23 mouse cellular contexts compared by ENCODE assay signal in the genomic region with DNA sequence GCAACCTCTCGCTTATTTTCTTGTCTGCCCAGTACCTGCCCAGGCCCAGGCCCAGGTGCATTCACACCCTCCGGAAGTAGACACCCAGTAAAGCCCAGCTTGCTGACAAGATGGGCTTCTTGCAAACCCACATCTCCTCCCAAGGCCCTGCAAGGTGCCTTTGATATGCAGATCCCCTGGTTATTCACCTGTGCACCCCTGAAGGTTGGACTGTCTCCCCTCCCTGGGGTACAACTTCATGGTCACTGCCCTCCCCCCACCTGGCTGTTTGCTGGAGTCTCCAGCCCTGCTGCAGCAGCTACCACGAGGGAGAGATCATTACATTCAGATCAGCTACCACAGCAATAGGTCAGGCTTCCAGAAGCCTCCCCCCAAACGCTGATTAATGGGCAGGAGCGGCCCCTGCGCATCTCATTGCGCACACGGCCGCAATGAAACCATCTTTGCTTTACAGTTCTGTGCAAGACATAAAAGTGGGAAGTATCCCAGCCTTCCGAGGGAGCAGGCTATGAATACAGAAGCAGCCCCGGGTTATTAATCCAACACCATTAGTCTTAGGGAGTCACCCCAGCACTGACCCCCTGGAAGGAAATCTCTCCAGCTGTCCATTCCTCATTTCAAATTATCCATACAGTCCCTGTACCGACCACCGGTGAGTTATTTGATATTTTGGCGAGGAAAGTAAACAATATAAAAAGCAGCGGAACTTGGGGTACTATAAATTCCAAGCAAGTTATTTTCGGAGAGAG.
A peak's percentile ranks its signal among the peaks of the same experiment; 100 is the strongest.
DNase-seq lines count a peak whose midpoint lies in the region; ATAC-seq lines count a peak whose summit lies in the region.
"Had no signal": no experiment of that assay in that cellular context is flagged by ENCODE, and none has a peak within 500 bp of the region (broad histone marks: within the 10 kb centered on the region; RNA-seq: fewer than 3 reads in every experiment).

No protein-coding gene starts in this region.

- peaks cover 39% of the 10 kb centered on the region for H3K4me1 ChIP-seq in kidney, embryonic 15.5 days
- H3K4me1 ChIP-seq in hindbrain, embryonic 12.5 days: peaks cover 23% of the 10 kb centered on the region
- H3K4me1 ChIP-seq in midbrain, embryonic 11.5 days (ENCODE audit: control insufficient read depth, insufficient read depth, low read length): peaks cover 2% of the 10 kb centered on the region; the same call in 1 of the 2 replicates
- peaks cover 36% of the 10 kb centered on the region for H3K4me1 ChIP-seq in neural tube, embryonic 13.5 days (replicated peaks)
- H3K4me1 ChIP-seq: stomach, embryonic 15.5 days had no signal

- no peak overlapping the region; the same call in 1 of the 2 replicates for H3K4me2 ChIP-seq in kidney, embryonic 15.5 days
- H3K4me2 ChIP-seq in hindbrain, embryonic 12.5 days (replicated peaks): no peak overlapping the region
- no peak overlapping the region for H3K4me2 ChIP-seq in midbrain, embryonic 11.5 days
- H3K4me2 ChIP-seq in neural tube, embryonic 13.5 days: no peak overlapping the region
- H3K4me2 ChIP-seq: embryonic facial prominence, embryonic 12.5 days; liver, embryonic 11.5 days; lung, embryonic 14.5 days; stomach, embryonic 15.5 days had no signal

- no peaks in the 10 kb centered on the region for H3K9me3 ChIP-seq in kidney, embryonic 15.5 days (replicated peaks)
- H3K9me3 ChIP-seq in hindbrain, embryonic 12.5 days (replicated peaks): no peaks in the 10 kb centered on the region
- no peaks in the 10 kb centered on the region for H3K9me3 ChIP-seq in midbrain, embryonic 11.5 days (ENCODE audit: control insufficient read depth, low read length)
- no peaks in the 10 kb centered on the region for H3K9me3 ChIP-seq in neural tube, embryonic 13.5 days
- H3K9me3 ChIP-seq: embryonic facial prominence, embryonic 12.5 days; stomach, embryonic 15.5 days had no signal

- ATAC-seq in kidney, embryonic 15.5 days (replicated peaks; ENCODE audit: low FRiP score): 0 out of 2 replicates have a peak, but pooled peaks have one; percentile 52
- peak; percentile 54; the same call in 1 of the 2 replicates for ATAC-seq in hindbrain, embryonic 12.5 days (ENCODE audit: low FRiP score)
- no peak for ATAC-seq in midbrain, embryonic 11.5 days (ENCODE audit: low FRiP score)
- ATAC-seq in neural tube, embryonic 13.5 days (ENCODE audit: low read depth): peak; percentile 68
- ATAC-seq: activated CD4-positive, CD25-positive, alpha-beta regulatory T cell, adult 4 months; inflammation-experienced regulatory T-cells, adult 6 months had no signal

- H3K9ac ChIP-seq in kidney, embryonic 15.5 days: no peak overlapping the region
- H3K9ac ChIP-seq in hindbrain, embryonic 12.5 days: no peak overlapping the region
- H3K9ac ChIP-seq in midbrain, embryonic 11.5 days (ENCODE audit: low read length): no peak overlapping the region
- peak overlapping the region; percentile 45 for H3K9ac ChIP-seq in neural tube, embryonic 13.5 days
- H3K9ac ChIP-seq: embryonic facial prominence, embryonic 12.5 days; lung, embryonic 14.5 days; stomach, embryonic 15.5 days had no signal

- H3K36me3 ChIP-seq in kidney, embryonic 15.5 days: no peaks in the 10 kb centered on the region
- no peaks in the 10 kb centered on the region for H3K36me3 ChIP-seq in hindbrain, embryonic 12.5 days
- H3K36me3 ChIP-seq in midbrain, embryonic 11.5 days (ENCODE audit: control insufficient read depth, insufficient read depth, low read length): no peaks in the 10 kb centered on the region
- H3K36me3 ChIP-seq in neural tube, embryonic 13.5 days: no peaks in the 10 kb centered on the region
- H3K36me3 ChIP-seq: embryonic facial prominence, embryonic 12.5 days; stomach, embryonic 15.5 days had no signal

- DNase-seq in kidney, postnatal 25 days: no peak
- no peak for DNase-seq in midbrain, embryonic 11.5 days (ENCODE audit: low spot score, missing footprints)
- DNase-seq in left cerebral cortex, adult 18-20 months (ENCODE audit: low spot score in 2 of 2): no peak
- no peak for DNase-seq in spleen, postnatal 4 days (ENCODE audit: low spot score in 2 of 2)
- DNase-seq in layer of hippocampus, adult 9-10 months (ENCODE audit: low spot score): no peak
- DNase-seq: adrenal gland, postnatal 25 days; cerebellum, adult 18-20 months; gastrocnemius, postnatal 14 days; heart, postnatal 10 days; kidney, postnatal 36 days; lung, embryonic 14.5 days; spleen, adult 18-20 months; thymus, adult 2 months had no signal

- no peak overlapping the region for H3K4me3 ChIP-seq in kidney, embryonic 15.5 days (replicated peaks)
- H3K4me3 ChIP-seq in hindbrain, embryonic 12.5 days: no peak overlapping the region
- H3K4me3 ChIP-seq in midbrain, embryonic 11.5 days (ENCODE audit: low read depth, low read length): no peak overlapping the region
- H3K4me3 ChIP-seq in neural tube, embryonic 13.5 days: no peak overlapping the region
- H3K4me3 ChIP-seq: embryonic facial prominence, embryonic 12.5 days; stomach, embryonic 15.5 days had no signal

- 22% methylated on average over 16 of the region's 16 CpGs for WGBS in kidney, embryonic 15.5 days
- 44% methylated on average over 16 of the region's 16 CpGs for WGBS in hindbrain, embryonic 12.5 days
- 64% methylated on average over 16 of the region's 16 CpGs for WGBS in midbrain, embryonic 11.5 days
- 24% methylated on average over 16 of the region's 16 CpGs for WGBS in neural tube, embryonic 13.5 days

- no peaks in the 10 kb centered on the region for H3K27me3 ChIP-seq in kidney, embryonic 15.5 days
- no peaks in the 10 kb centered on the region for H3K27me3 ChIP-seq in hindbrain, embryonic 12.5 days
- no peaks in the 10 kb centered on the region for H3K27me3 ChIP-seq in midbrain, embryonic 11.5 days (ENCODE audit: control insufficient read depth, insufficient read depth, low read length)
- no peaks in the 10 kb centered on the region for H3K27me3 ChIP-seq in neural tube, embryonic 13.5 days
- H3K27me3 ChIP-seq: CH12.LX; embryonic facial prominence, embryonic 12.5 days; stomach, embryonic 15.5 days had no signal

- no peak overlapping the region for H3K27ac ChIP-seq in kidney, embryonic 15.5 days
- peak overlapping the region; percentile 74 for H3K27ac ChIP-seq in hindbrain, embryonic 12.5 days
- H3K27ac ChIP-seq in midbrain, embryonic 11.5 days (ENCODE audit: low read depth, low read length): peak overlapping the region; percentile 40; the same call in 1 of the 2 replicates
- H3K27ac ChIP-seq in neural tube, embryonic 13.5 days (replicated peaks): peak overlapping the region; percentile 88
- H3K27ac ChIP-seq: embryonic facial prominence, embryonic 12.5 days; macrophage; stomach, embryonic 15.5 days had no signal
